Mouse (Mus musculus) lung, embryonic 14.5 days (tissue): ENCODE measurements around the gene Tigar. TPM values are rescaled to one million over a fixed set of nuclear protein-coding genes. Genes with fewer than 3 reads are reported as not detected.

Source experiments
- ATAC-seq: fragments of 200-750 bp; cut with Nextera tagmentation; 2 replicates; pipeline ENCODE4 v1.8.0; 2017; ENCODE audit warnings: mild to moderate bottlenecking, moderate TSS enrichment, moderate library complexity; ENCODE audit not compliant: insufficient read depth
- DNase-seq: peaks from one replicate; pipeline ENCODE4 v3.0.0-alpha.2; 2015
- H3K27ac ChIP-seq: fragments of 300-500 bp; sonication (generic); 2 replicates; pipeline ENCODE4 v1.5.1; 2014; ENCODE audit warnings: low read depth, mild to moderate bottlenecking, moderate library complexity
- H3K27me3 ChIP-seq: fragments of 300-500 bp; sonication (generic); 2 replicates; pipeline ENCODE4 v1.6.1; 2014; ENCODE audit warnings: low read length, control low read depth; ENCODE audit not compliant: insufficient read depth
- H3K36me3 ChIP-seq: fragments of 300-500 bp; sonication (generic); 2 replicates; pipeline ENCODE4 v1.6.1; 2014; ENCODE audit warnings: control low read depth; ENCODE audit not compliant: insufficient read depth
- H3K4me1 ChIP-seq: fragments of 300-500 bp; sonication (generic); 2 replicates; pipeline ENCODE4 v1.6.1; 2014; ENCODE audit warnings: antibody characterized with exemption, control low read depth; ENCODE audit not compliant: insufficient read depth
- H3K4me2 ChIP-seq: fragments of 300-500 bp; sonication (generic); 2 replicates; pipeline ENCODE4 v1.6.1; 2014; ENCODE audit warnings: mild to moderate bottlenecking
- H3K4me3 ChIP-seq: fragments of 300-500 bp; sonication (generic); 2 replicates; pipeline ENCODE4 v1.5.1; 2014; ENCODE audit warnings: low read depth, low read length
- H3K9ac ChIP-seq: fragments of 300-500 bp; sonication (generic); 2 replicates; pipeline ENCODE4 v1.6.1; 2014
- H3K9me3 ChIP-seq: fragments of 300-500 bp; sonication (generic); 2 replicates; pipeline ENCODE4 v1.6.1; 2016; ENCODE audit warnings: low read depth, low read length, control low read depth
- CTCF ChIP-seq: IDR thresholded peaks from 2 replicates; pipeline ENCODE4 v1.5.1; 2016; ENCODE audit warnings: antibody characterized with exemption, low read depth
- WGBS: fragments of 180-500 bp; shearing (Covaris S2); extraction: QIAGEN DNeasy Blood & Tissue Kit; methylation state at CpG from one replicate; pipeline ENCODE4 v1.1.7; 2014; 5-methylcytosine and 5-hydroxymethylcytosine counted together
- polyA plus RNA-seq: library from polyadenylated mRNA; unstranded; fragments of >200 nt; fragmentation: Nextera tagmentation; extraction: Ambion mirVana; gene quantifications from 2 replicates; pipeline ENCODE4 v1.2.1, GENCODE M21; 2014

The Tigar gene
- polyA plus RNA-seq, 1 experiment from 2014 or later = 3.5 TPM

- Histone ChIP-seq H3K4me2 (no peak overlapping the region), H3K27me3 (no peaks in the 10 kb centered on the region), H3K36me3 (no peaks in the 10 kb centered on the region), H3K4me3 (no peak overlapping the region), H3K27ac (no peak overlapping the region), H3K9me3 (no peaks in the 10 kb centered on the region), H3K9ac (no peak overlapping the region), H3K4me1 (peaks cover 6% of the 10 kb centered on the region; the same call in 1 of the 2 replicates)
- WGBS = 87% methylated on average over 5 of the region's 5 CpGs
- ATAC-seq (no peak), DNase-seq (no peak)
- no peak for TF ChIP-seq CTCF
These were observed 3.2 kb downstream of the Tigar start for GRCm38 (mm10) chr6:127106189-127106588.

DNA sequence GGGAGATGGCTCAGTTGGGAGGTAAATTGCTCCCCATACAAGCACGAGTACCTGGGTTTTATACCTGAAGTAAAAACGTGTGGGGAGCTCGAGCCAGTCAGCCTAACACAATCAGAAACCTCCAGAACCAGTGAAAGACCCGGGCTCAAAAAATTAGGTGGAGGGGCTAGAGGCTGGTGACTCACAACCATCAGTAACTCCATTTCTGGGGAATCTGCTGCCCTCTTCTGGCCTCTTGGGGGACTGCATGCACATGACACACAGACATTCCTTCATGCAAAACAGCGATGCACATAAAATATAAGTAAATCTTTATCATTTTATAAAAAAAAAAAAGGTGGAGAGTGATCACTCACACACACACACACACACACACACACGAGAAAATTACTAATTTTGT, 4.2 kb downstream of the Tigar start:
- Histone ChIP-seq H3K27me3 (no peaks in the 10 kb centered on the region), H3K9ac (no peak overlapping the region), H3K4me2 (no peak overlapping the region), H3K4me1 (peaks cover 6% of the 10 kb centered on the region; the same call in 1 of the 2 replicates), H3K9me3 (no peaks in the 10 kb centered on the region), H3K36me3 (0 out of 2 replicates have a peak, but pooled peaks cover 5% of the 10 kb centered on the region), H3K4me3 (no peak overlapping the region), H3K27ac (no peak overlapping the region)
- peak; percentile 72 for TF ChIP-seq CTCF
- 59% methylated on average over 6 of the region's 6 CpGs for WGBS
- DNase-seq (peak; percentile 67), ATAC-seq (no peak)

- Histone ChIP-seq H3K27ac (no peak overlapping the region), H3K4me1 (peaks cover 6% of the 10 kb centered on the region; the same call in 1 of the 2 replicates), H3K9me3 (no peaks in the 10 kb centered on the region), H3K27me3 (no peaks in the 10 kb centered on the region), H3K4me2 (no peak overlapping the region), H3K4me3 (no peak overlapping the region), H3K9ac (no peak overlapping the region), H3K36me3 (0 out of 2 replicates have a peak, but pooled peaks cover 5% of the 10 kb centered on the region)
- ATAC-seq (no peak), DNase-seq (no peak)
- 79% methylated on average over 7 of the region's 7 CpGs for WGBS
- no peak for TF ChIP-seq CTCF
These were observed 4.8 kb downstream of the Tigar start for GRCm38 (mm10) chr6:127104396-127105029.

DNA sequence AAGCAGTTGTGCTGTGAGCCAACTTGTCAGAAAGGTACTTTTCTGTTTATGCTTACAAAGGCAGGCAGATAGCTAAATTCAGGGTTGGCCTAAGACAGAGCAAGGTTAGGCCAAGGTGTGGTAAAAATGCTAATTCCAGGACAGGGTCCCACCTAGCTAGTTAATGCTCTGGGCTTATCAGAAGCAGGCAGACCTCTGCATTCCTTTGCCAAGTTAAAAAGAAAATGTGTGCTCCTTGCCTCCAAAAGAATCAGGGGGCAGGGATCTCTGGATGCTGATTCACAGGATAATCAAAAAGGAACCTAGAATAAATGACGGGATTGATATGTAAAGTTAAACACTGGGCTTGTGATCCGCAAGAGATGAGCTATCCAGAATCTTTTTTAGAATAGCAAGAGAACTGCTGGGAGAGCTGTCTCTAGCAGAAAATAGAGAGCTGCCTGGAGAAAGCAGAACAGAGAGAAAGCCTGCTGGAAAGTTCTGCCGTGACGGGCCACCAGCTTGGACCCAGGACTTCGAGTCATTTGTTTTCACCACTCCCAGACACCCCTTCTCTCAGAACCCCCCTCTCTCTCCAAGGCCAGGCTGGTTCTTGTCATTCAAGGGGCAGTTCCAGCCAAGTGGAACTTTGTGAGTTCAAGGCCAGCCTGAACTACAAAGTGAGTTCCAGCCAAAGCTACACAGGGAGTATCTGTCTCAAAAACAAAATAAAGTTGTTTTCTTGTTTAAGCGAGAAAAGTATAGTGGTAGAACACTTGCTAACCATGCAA, 5.7 kb downstream of the Tigar start:
- ATAC-seq = no peak

GRCm38 (mm10) chr6:127094565-127094964, 14.8 kb downstream of the Tigar start:
- 53% methylated on average over 7 of the region's 7 CpGs for WGBS
- Histone ChIP-seq H3K4me2 (no peak overlapping the region), H3K36me3 (no peaks in the 10 kb centered on the region), H3K9me3 (no peaks in the 10 kb centered on the region), H3K4me3 (no peak overlapping the region), H3K4me1 (no peaks in the 10 kb centered on the region), H3K27me3 (no peaks in the 10 kb centered on the region), H3K9ac (no peak overlapping the region), H3K27ac (no peak overlapping the region)
- peak; percentile 48 for TF ChIP-seq CTCF
- DNase-seq (peak; percentile 40), ATAC-seq (no peak)

More for the DNA sequence above, 5.7 kb downstream of the Tigar start:
- no peak for TF ChIP-seq CTCF
- no peak overlapping the region for H3K9ac ChIP-seq
- no peaks in the 10 kb centered on the region for H3K9me3 ChIP-seq
- H3K36me3 ChIP-seq = 0 out of 2 replicates have a peak, but pooled peaks cover 5% of the 10 kb centered on the region
- no peak overlapping the region for H3K4me2 ChIP-seq
- no peak for DNase-seq
- no peak overlapping the region for H3K4me3 ChIP-seq
- 87% methylated on average over 6 of the region's 6 CpGs for WGBS
- H3K4me1 ChIP-seq = peaks cover 5% of the 10 kb centered on the region; the same call in 1 of the 2 replicates
- no peaks in the 10 kb centered on the region for H3K27me3 ChIP-seq
- H3K27ac ChIP-seq = no peak overlapping the region

DNA sequence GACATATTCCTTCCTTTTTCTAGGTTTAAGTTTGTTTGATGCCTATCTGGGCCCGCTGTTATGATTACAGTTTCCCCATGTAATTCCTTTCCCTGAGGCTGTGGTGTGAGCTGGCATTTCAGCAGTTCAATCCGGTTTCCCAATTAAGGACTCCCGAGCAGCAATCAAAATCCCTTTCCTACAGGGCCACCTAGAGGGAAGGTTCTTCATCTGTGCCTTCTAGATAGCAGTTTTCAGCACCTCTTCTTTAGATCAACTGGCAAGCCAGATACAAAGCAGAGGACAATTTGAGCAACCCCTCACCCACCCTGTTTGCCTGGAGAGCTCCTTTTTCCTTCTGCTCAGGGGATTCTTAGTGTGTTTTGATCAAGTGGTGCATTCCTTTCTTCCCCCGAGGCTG, 22.6 kb downstream of the Tigar start:
- Histone ChIP-seq H3K4me1 (no peaks in the 10 kb centered on the region), H3K27me3 (peaks cover 1% of the 10 kb centered on the region), H3K4me2 (no peak overlapping the region), H3K4me3 (no peak overlapping the region), H3K27ac (no peak overlapping the region), H3K9me3 (no peaks in the 10 kb centered on the region), H3K36me3 (peaks cover 4% of the 10 kb centered on the region; the same call in 1 of the 2 replicates), H3K9ac (no peak overlapping the region)
- 55% methylated on average over 4 of the region's 4 CpGs for WGBS
- ATAC-seq (no peak), DNase-seq (no peak)
- TF ChIP-seq CTCF = no peak

DNA sequence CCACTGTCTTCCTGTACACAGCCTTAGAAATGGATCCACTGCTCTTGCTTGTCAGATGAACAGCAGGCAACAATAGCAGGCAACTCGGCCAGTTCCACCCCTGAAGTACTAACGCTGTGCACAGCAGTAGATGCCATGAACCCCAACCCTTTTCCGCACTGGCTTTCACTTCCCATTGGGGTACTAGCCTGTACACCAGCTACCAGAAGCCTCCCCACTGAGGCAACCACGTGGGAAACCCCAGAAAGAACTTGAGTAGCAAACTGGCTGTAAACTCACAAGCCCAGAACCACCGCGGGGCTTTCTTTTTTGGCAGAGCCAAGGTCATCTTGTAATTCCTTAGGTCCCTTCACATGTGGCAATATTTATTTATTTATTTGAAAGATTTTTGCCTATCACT, 27.5 kb downstream of the Tigar start:
- ATAC-seq = no peak
- Histone ChIP-seq H3K27me3 (peaks cover 19% of the 10 kb centered on the region), H3K4me3 (no peak overlapping the region), H3K36me3 (no peaks in the 10 kb centered on the region), H3K27ac (no peak overlapping the region), H3K9me3 (no peaks in the 10 kb centered on the region), H3K4me2 (no peak overlapping the region), H3K4me1 (no peaks in the 10 kb centered on the region), H3K9ac (no peak overlapping the region)
- DNase-seq = no peak
- TF ChIP-seq CTCF = no peak
- WGBS = 74% methylated on average over 6 of the region's 6 CpGs
